Mouse (Mus musculus) left cerebral cortex, postnatal 36 days (tissue): Measurements from ENCODE around the gene Ttc34. TPM values are rescaled to one million over a fixed set of nuclear protein-coding genes. Genes with fewer than 3 reads are reported as not detected.

ENCODE experiments used
- DNase-seq, 2 experiments: peaks; one replicate each; pipeline ENCODE4 v3.0.0; 2021 to 2022; ENCODE audit warnings: low spot score in 2 of 2, mixed read lengths in 1 of 2
- intact Hi-C: fragments of 180-260 bp; cut with DNase I; formaldehyde crosslinking; loops from one replicate; pipeline ENCODE4 v1.15.1; 2025
- total RNA-seq, 2 experiments: library from RNA; stranded (reverse); gene quantifications; 2 replicates each; pipeline ENCODE4 v1.2.3; 2021

Gene Ttc34
- total RNA-seq, 2 experiments from 2014 or later: 3.1 to 3.6 TPM

- peak; percentile 92 to 96 for DNase-seq
- intact Hi-C loops: no loop called here
Observed at GRCm38 (mm10) chr4:154855721-154856479, 18.6 kb downstream of the Ttc34 start.

- intact Hi-C loops: no loop called here
- DNase-seq: no peak
Observed at GRCm38 (mm10) chr4:154856480-154856837, 19.2 kb downstream of the Ttc34 start.

GRCm38 (mm10) chr4:154856882-154857281 is 19.6 kb downstream of the Ttc34 start:
- no peak for DNase-seq
- intact Hi-C loops: no loop called here

GRCm38 (mm10) chr4:154857366-154858240 is 20.3 kb downstream of the Ttc34 start:
- intact Hi-C loops: no loop called here
- DNase-seq: peak in 1 of 2 experiments; percentile 1

- peak in 1 of 2 experiments; percentile 2 for DNase-seq
- intact Hi-C loops: no loop called here
Observed at GRCm38 (mm10) chr4:154858601-154859000, 21.3 kb downstream of the Ttc34 start.

GRCm38 (mm10) chr4:154861967-154862366 is 24.7 kb downstream of the Ttc34 start:
- DNase-seq: no peak
- intact Hi-C loops: no loop called here

GRCm38 (mm10) chr4:154863436-154863935 is 26.2 kb downstream of the Ttc34 start:
- DNase-seq: no peak
- intact Hi-C loops: no loop called here

GRCm38 (mm10) chr4:154864271-154864771 is 27.1 kb downstream of the Ttc34 start:
- DNase-seq: peak; percentile 83
- intact Hi-C loops: no loop called here

GRCm38 (mm10) chr4:154864961-154865760 is 27.9 kb downstream of the Ttc34 start:
- intact Hi-C loops: no loop called here
- no peak for DNase-seq

GRCm38 (mm10) chr4:154866391-154866790 is 29.1 kb downstream of the Ttc34 start:
- intact Hi-C loops: no loop called here
- no peak for DNase-seq

GRCm38 (mm10) chr4:154867257-154867656 is 30.0 kb downstream of the Ttc34 start:
- no peak for DNase-seq
- intact Hi-C loops: no loop called here

- DNase-seq: no peak
- intact Hi-C loops: no loop called here
Observed at GRCm38 (mm10) chr4:154869440-154869839, 32.2 kb downstream of the Ttc34 start, which contains the start of gene Mmel1. Gene Mmel1 (plus strand): TSS chr4:154869585.

GRCm38 (mm10) chr4:154870721-154871120 is 33.5 kb downstream of the Ttc34 start:
- intact Hi-C loops: loop anchor here (5.0 kb wide), 1 partner anchor 42 kb away; no protein-coding TSS in a partner anchor
- DNase-seq: no peak

- intact Hi-C loops: loop anchor here (5.0 kb wide), 1 partner anchor 40 kb away; no protein-coding TSS in a partner anchor
- DNase-seq: no peak
Observed at GRCm38 (mm10) chr4:154871757-154872251, 34.5 kb downstream of the Ttc34 start.

GRCm38 (mm10) chr4:154873186-154873585 is 35.9 kb downstream of the Ttc34 start:
- intact Hi-C loops: loop anchor here (5.0 kb wide), 1 partner anchor 39 kb away; no protein-coding TSS in a partner anchor

GRCm38 (mm10) chr4:154877864-154878548 is 40.7 kb downstream of the Ttc34 start:
- intact Hi-C loops: loop anchor here (5.0 kb wide), 2 partner anchors 64 to 84 kb away; partner anchors contain the start of genes Hes5 and Pank4
- peak; percentile 84 to 87 for DNase-seq

More at GRCm38 (mm10) chr4:154873186-154873585, 35.9 kb downstream of the Ttc34 start:
- no peak for DNase-seq

- no peak for DNase-seq
- intact Hi-C loops: loop anchor here (1.0 kb wide), 1 partner anchor 186 kb away; no protein-coding TSS in a partner anchor
Observed at GRCm38 (mm10) chr4:154880730-154881129, 43.5 kb downstream of the Ttc34 start.

- DNase-seq: no peak
- intact Hi-C loops: no loop called here
Observed at GRCm38 (mm10) chr4:154882014-154882659, 44.9 kb downstream of the Ttc34 start.
